Mouse (Mus musculus): ENCODE measurements at regions not wholly inside any gene's neighbourhood (a gene's known extent, or its start where the extent isn't known, plus 50 kb on each side); places are given as distances from the start of the nearest gene placed in this dataset.
"Not testable (repeated sequence)": the region's sequence is repeated elsewhere in the genome, so short reads cannot be mapped to it uniquely, and the experiment has no call there.

DNA sequence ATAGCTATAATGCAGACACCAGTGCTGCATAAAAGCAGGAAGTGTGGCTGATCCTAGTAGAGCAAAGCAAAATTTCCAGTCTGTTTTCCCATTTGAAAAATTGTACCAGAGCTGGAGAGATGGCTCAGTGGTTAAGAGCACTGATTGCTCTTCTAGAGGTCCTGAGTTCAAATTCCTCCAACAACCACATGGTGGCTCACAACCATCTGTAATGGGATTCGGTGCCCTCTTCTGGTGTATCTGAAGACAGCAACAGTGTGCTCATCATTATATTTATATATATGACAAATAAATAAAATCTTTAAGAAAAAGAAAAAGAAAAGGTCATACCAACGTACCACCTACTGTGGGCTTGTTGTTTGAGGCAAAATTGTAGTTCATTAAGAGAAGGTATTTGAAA lies 144.1 kb upstream of the Rxfp2 start:
- no peaks in the 10 kb centered on the region for H3K9me3 ChIP-seq (replicated peaks; ENCODE audit: low read length)
- no peak for DNase-seq (ENCODE audit: low spot score)
- no peak for ATAC-seq (replicated peaks; ENCODE audit: low FRiP score, low read depth)
- no peak overlapping the region for H3K27ac ChIP-seq
- peak; percentile 61 for TF ChIP-seq CTCF (IDR thresholded peaks at IDR 0.05; ENCODE audit: low read depth)
- 88% methylated on average over 2 of the region's 2 CpGs for WGBS
- no peak overlapping the region for H3K9ac ChIP-seq (ENCODE audit: low read depth, low read length)
- no peaks in the 10 kb centered on the region for H3K36me3 ChIP-seq (ENCODE audit: insufficient read depth, low read length)
- no peaks in the 10 kb centered on the region for H3K27me3 ChIP-seq (ENCODE audit: insufficient read depth, low read length)
- H3K4me1 ChIP-seq (replicated peaks; ENCODE audit: insufficient read depth, low read length), result no peaks in the 10 kb centered on the region
- no peak overlapping the region for H3K4me3 ChIP-seq (replicated peaks; ENCODE audit: low read depth, low read length)
- no peak overlapping the region for H3K4me2 ChIP-seq (ENCODE audit: low read length)

DNA sequence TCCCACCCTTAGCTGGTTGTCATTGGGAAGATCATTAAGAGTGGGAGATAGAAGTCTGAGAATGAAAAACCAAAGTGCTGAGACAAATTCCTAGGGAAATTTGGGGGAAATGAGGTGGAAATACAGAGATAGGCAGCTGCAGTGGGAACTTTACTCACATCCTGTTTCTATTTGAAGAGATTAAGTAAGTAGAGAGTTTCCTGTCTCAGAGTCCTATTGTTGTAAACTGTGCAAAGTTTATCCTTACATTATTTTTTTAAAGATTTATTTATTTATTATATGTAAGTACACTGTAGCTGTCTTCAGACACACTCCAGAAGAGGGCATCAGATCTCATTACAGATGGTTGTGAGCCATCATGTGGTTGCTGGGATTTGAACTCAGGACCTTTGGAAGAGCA lies 126.0 kb upstream of the Rxfp2 start:
- peak; percentile 32 for DNase-seq (ENCODE audit: low spot score)
- H3K4me3 ChIP-seq (replicated peaks; ENCODE audit: low read depth, low read length); H3K9ac ChIP-seq (ENCODE audit: low read depth, low read length); ATAC-seq (replicated peaks; ENCODE audit: low FRiP score, low read depth); H3K27ac ChIP-seq; H3K9me3 ChIP-seq (replicated peaks; ENCODE audit: low read length); H3K4me1 ChIP-seq (replicated peaks; ENCODE audit: insufficient read depth, low read length); H3K4me2 ChIP-seq (ENCODE audit: low read length); H3K36me3 ChIP-seq (ENCODE audit: insufficient read depth, low read length); H3K27me3 ChIP-seq (ENCODE audit: insufficient read depth, low read length): not testable (repeated sequence)

DNA sequence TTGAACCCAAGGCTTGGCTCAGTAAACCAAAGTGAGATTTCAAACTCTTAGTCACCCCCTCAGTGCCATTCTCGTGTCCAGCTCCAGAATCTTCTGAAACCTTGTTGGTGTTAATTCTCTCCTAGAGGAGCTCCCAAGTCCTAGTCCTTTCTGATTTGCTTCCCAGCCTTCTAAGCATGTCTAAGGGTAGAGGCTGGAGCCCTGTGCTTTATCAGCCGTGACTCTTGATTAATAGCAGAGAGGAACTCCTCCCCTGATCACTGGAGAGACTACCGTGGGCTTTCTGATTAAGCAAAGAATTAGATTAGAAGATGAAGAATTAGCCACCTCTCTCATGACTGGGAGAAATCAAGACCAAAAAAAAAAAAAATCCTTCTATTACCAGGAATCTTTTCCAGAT lies 111.5 kb upstream of the Rxfp2 start:
- H3K27me3 ChIP-seq (ENCODE audit: insufficient read depth, low read length), result no peaks in the 10 kb centered on the region

DNA sequence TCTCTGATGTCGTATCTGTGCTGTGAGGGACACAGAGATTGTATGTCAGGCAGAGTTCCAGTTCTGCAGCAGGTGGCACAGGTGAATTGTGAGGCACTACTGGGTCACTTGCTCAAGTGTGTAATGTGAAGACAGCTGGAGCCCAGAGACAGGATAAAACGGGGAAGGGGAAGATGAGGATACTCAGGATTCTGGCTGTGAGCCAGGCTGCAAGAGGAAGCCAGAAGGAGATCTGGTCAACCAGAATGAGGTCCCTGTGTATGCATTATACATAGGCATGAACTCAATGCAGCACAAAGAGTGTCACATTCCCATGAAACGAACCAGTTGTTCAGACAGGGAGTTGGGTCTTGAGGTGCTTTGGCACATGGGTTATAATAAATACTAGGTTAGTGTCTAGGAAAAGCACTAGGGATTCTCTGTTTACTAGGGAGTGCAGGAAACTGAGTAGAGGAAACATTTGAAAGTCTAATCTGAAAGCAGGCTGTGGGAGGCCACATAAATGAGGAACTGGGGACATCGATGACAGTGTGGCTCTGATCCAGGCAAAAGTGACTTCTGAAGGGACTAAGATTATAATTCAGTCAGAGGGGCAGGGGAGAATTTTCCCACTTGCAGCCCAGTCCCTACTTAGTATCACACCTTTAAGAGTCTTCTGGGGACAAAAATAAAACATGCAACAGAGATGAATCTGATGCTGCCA lies 109.9 kb upstream of the Rxfp2 start:
- ATAC-seq (replicated peaks; ENCODE audit: low FRiP score, low read depth) (no peak), DNase-seq (ENCODE audit: low spot score) (peak; percentile 47)
- H3K36me3 ChIP-seq (ENCODE audit: insufficient read depth, low read length), result no peaks in the 10 kb centered on the region
- H3K9me3 ChIP-seq (replicated peaks; ENCODE audit: low read length), result no peaks in the 10 kb centered on the region
- H3K27ac ChIP-seq, result peak overlapping the region; percentile 73
- H3K4me3 ChIP-seq (replicated peaks; ENCODE audit: low read depth, low read length), result no peak overlapping the region
- TF ChIP-seq CTCF (IDR thresholded peaks at IDR 0.05; ENCODE audit: low read depth), result no peak
- no peaks in the 10 kb centered on the region for H3K27me3 ChIP-seq (ENCODE audit: insufficient read depth, low read length)
- no peak overlapping the region for H3K9ac ChIP-seq (ENCODE audit: low read depth, low read length)
- H3K4me2 ChIP-seq (ENCODE audit: low read length), result no peak overlapping the region
- WGBS, result 31% methylated on average over 4 of the region's 4 CpGs
- H3K4me1 ChIP-seq (replicated peaks; ENCODE audit: insufficient read depth, low read length), result peaks cover 12% of the 10 kb centered on the region; the same call in 1 of the 2 replicates

More for the DNA sequence above, 111.5 kb upstream of the Rxfp2 start:
- ATAC-seq (replicated peaks; ENCODE audit: low FRiP score, low read depth) (no peak), DNase-seq (ENCODE audit: low spot score) (peak; percentile 69)
- TF ChIP-seq CTCF (IDR thresholded peaks at IDR 0.05; ENCODE audit: low read depth), result no peak
- Histone ChIP-seq H3K4me2 (ENCODE audit: low read length) (no peak overlapping the region), H3K36me3 (ENCODE audit: insufficient read depth, low read length) (no peaks in the 10 kb centered on the region), H3K9me3 (replicated peaks; ENCODE audit: low read length) (no peaks in the 10 kb centered on the region), H3K9ac (ENCODE audit: low read depth, low read length) (no peak overlapping the region), H3K4me1 (replicated peaks; ENCODE audit: insufficient read depth, low read length) (peaks cover 12% of the 10 kb centered on the region; the same call in 1 of the 2 replicates), H3K27ac (no peak overlapping the region), H3K4me3 (replicated peaks; ENCODE audit: low read depth, low read length) (no peak overlapping the region)
- 33% methylated on average over 3 of the region's 3 CpGs for WGBS

DNA sequence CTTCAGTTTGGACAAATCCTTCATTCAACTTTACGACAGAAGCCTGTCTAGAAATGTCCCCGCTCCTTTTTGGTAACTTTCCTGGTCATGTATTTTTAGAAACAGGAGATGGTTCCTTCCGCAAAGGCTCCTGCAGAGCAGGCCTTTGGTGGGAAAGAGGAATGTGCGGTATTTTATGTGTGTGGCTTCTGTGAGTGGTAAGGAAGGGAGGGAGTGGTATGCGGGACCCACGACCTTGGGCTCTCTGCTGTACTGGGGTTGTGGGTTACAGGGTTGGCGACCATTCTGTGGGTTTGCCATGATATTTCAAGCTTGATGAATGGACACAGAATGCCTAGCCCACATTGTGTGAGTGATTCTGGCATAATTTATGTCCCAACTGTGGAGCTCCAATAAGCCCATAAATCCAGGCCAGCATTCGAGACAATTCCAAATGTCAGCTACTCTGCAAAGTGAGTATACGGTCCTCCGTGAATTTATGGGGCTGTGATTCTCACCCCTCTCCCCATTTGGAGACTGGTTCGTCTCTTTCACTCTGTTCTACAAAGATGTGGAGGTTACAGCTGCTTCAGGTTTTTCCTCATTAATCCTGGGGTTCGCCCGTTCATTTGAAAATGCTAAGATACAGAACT lies 109.3 kb upstream of the Rxfp2 start:
- Histone ChIP-seq H3K36me3 (ENCODE audit: insufficient read depth, low read length) (no peaks in the 10 kb centered on the region), H3K4me3 (replicated peaks; ENCODE audit: low read depth, low read length) (no peak overlapping the region), H3K27ac (peak overlapping the region; percentile 73), H3K9ac (ENCODE audit: low read depth, low read length) (no peak overlapping the region), H3K9me3 (replicated peaks; ENCODE audit: low read length) (no peaks in the 10 kb centered on the region), H3K4me2 (ENCODE audit: low read length) (peak overlapping the region; percentile 37), H3K4me1 (replicated peaks; ENCODE audit: insufficient read depth, low read length) (peaks cover 12% of the 10 kb centered on the region; the same call in 1 of the 2 replicates), H3K27me3 (ENCODE audit: insufficient read depth, low read length) (no peaks in the 10 kb centered on the region)
- DNase-seq (ENCODE audit: low spot score), result peak; percentile 84
- TF ChIP-seq CTCF (IDR thresholded peaks at IDR 0.05; ENCODE audit: low read depth), result no peak
- WGBS, result 9% methylated on average over 13 of the region's 13 CpGs
- no peak for ATAC-seq (replicated peaks; ENCODE audit: low FRiP score, low read depth)

DNA sequence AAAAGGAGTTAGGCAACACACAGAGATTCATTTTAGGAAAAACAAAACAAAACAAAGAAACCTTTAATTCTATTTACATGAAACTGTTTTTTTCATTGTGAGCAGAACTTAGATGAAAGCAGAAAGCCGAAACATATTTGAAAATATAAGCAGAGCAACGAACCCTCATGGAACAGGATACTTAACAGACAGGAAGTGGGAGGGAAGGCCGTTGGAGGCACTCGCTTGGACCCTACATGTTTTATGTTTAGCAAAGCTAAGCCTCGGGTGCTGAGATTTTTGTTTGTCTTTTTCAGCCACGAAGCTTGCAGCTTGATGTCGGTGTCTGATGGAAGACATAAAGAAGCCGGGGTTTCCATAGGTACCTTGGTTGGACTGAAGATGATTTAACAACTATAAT lies 108.5 kb upstream of the Rxfp2 start:
- peak; percentile 77 for DNase-seq (ENCODE audit: low spot score)
- no peak for TF ChIP-seq CTCF (IDR thresholded peaks at IDR 0.05; ENCODE audit: low read depth)
- Histone ChIP-seq H3K9ac (ENCODE audit: low read depth, low read length) (no peak overlapping the region), H3K4me1 (replicated peaks; ENCODE audit: insufficient read depth, low read length) (peaks cover 12% of the 10 kb centered on the region; the same call in 1 of the 2 replicates), H3K36me3 (ENCODE audit: insufficient read depth, low read length) (no peaks in the 10 kb centered on the region), H3K27ac (no peak overlapping the region), H3K27me3 (ENCODE audit: insufficient read depth, low read length) (no peaks in the 10 kb centered on the region), H3K4me3 (replicated peaks; ENCODE audit: low read depth, low read length) (no peak overlapping the region), H3K9me3 (replicated peaks; ENCODE audit: low read length) (no peaks in the 10 kb centered on the region), H3K4me2 (ENCODE audit: low read length) (no peak overlapping the region)
- 10% methylated on average over 8 of the region's 8 CpGs for WGBS
- ATAC-seq (replicated peaks; ENCODE audit: low FRiP score, low read depth), result no peak

All from kidney, postnatal 0 days (tissue).